Mouse (Mus musculus) bone marrow macrophage, adult 2 months (primary cell): ENCODE data around the gene Rftn1. TPM values are rescaled to one million over a fixed set of nuclear protein-coding genes. Genes with fewer than 3 reads are reported as not detected.

Experiments used
- H3K27ac ChIP-seq: 2 replicates; pipeline ENCODE4 v1.5.1; 2012; ENCODE audit warnings: low read depth, low read length; ENCODE audit not compliant: insufficient read depth
- H3K4me1 ChIP-seq: 2 replicates; pipeline ENCODE4 v1.6.1; 2012; ENCODE audit warnings: low read length; ENCODE audit not compliant: control insufficient read depth, insufficient read depth
- H3K4me3 ChIP-seq: 2 replicates; pipeline ENCODE4 v1.5.1; 2012; ENCODE audit warnings: mild to moderate bottlenecking, low read length, moderate library complexity; ENCODE audit not compliant: insufficient read depth
- CTCF ChIP-seq: IDR thresholded peaks from 2 replicates; pipeline ENCODE4 v1.5.1; 2012; ENCODE audit warnings: low read depth, mild to moderate bottlenecking, low read length, moderate library complexity
- POLR2A ChIP-seq: IDR thresholded peaks from 2 replicates; pipeline ENCODE4 v1.6.1; 2012; ENCODE audit warnings: mild to moderate bottlenecking, low read depth, low read length, borderline replicate concordance
- polyA plus RNA-seq: library from polyadenylated mRNA; stranded (reverse); fragments of >200 nt; gene quantifications from 2 replicates; pipeline ENCODE4 v1.2.4, GENCODE M21; 2012; ENCODE audit not compliant: missing spikeins, insufficient read depth, insufficient read length

Gene Rftn1
- polyA plus RNA-seq, 1 experiment: 76.5 TPM

DNA sequence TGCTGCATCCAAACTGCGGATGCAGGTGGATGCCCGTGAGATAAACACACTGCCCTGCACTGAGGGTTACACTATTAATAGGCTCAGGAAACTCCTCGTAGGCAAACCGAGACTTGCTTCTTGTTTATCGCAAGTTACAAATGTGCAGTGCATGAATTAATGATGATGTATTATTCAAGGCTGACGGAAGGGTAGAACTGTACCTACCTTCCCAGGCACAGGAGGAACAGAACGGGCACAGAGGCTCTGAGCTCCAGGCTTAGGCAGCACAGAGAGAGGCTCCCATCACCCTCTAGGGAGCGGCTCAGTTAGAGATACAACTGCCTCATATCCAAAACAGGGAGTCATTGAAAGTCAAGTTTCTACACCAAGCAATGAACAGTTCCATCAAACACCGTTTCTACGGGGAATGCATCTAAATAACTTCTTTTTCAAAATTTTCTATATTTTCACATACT, 121.8 kb downstream of the Rftn1 start:
- Histone ChIP-seq H3K4me1 (peaks cover 32% of the 10 kb centered on the region), H3K27ac (no peak overlapping the region), H3K4me3 (no peak overlapping the region)
- TF ChIP-seq CTCF: no peak
- no peak for TF ChIP-seq POLR2A

DNA sequence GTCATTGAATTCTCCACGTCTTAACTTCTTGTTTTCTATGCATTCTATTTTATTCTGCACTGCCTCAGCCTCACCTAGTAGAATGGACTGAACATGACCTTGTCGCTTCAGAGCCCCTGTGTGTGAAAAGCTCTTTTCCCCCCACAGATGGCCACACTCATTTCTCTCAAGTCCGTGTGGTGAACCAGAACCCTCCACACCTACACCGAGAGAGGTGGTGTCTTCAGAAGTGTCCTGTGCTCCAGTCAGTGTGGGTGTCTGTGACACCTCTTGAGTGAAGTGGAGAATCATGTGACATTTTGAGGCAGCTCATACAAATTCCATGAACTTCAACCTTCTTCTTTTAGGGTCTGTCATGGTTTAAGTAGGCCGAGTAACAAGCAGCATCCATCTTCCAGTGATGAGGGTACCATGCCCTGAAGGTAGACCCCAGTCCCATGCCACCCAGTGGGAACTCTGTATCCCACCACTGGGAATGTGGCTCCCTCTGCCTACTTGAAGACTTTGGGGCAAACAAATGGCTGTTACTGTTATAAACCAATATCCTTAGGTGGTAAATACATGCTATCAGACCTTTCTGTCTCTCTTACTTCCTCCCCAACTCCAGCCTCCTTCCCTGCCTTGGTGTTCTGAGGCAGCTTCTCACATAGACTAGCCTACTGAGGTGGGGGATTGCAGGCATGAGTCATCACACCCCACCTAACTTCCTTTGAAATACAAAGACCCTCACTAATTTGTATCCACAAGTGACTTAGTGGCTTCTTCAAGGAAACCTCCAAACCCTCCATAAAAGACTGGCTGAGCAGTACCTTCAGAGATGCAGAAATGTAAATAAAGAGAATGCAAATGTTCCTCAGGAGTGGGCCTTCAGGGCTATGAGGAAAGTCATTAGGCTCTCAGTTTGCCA, 122.4 kb downstream of the Rftn1 start:
- Histone ChIP-seq H3K4me1 (peaks cover 32% of the 10 kb centered on the region), H3K27ac (no peak overlapping the region), H3K4me3 (no peak overlapping the region)
- TF ChIP-seq CTCF (no peak), POLR2A (no peak)

DNA sequence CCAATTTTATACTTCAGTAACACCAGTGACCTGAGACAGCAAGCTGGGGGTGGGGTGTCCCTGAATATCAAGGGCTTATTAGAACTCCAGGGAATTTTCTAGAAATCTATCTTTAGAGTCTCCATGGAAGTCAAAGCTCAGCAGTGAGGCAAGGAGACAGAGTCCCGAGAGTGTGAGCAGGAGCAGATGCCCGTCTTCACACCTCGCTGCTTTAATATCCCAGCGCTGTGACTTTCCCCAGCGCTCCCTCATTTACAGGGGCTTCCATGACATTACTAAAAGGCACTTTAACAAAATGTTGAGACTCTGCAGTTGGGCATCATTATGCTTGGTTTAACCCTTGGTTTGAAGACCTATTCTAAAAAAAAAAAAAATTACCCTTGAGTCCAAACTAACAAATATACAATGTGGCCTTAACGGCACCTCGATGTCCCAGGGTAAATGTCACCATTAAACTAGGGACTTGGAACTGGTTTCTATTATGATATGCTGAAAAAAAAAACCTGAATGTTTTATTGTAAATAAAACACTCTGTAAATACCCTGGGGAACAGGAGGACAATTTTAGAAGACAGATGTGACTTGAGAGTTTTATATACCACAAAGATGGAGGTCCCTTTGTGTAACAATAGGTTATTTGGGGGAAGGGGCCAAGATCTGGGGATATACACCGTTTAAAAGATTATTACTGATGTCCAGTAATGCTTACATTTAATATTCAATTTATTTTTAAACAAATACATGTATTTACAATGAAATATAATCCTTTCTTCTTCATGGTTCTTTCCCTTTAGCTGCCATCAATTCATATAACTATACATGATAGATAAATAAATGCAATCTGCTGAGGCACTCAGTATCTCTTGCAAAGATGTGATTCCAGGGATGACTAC, 123.4 kb downstream of the Rftn1 start:
- no peak overlapping the region for H3K27ac ChIP-seq
- H3K4me1 ChIP-seq: peaks cover 25% of the 10 kb centered on the region
- no peak overlapping the region for H3K4me3 ChIP-seq
- TF ChIP-seq CTCF (no peak), POLR2A (no peak)

DNA sequence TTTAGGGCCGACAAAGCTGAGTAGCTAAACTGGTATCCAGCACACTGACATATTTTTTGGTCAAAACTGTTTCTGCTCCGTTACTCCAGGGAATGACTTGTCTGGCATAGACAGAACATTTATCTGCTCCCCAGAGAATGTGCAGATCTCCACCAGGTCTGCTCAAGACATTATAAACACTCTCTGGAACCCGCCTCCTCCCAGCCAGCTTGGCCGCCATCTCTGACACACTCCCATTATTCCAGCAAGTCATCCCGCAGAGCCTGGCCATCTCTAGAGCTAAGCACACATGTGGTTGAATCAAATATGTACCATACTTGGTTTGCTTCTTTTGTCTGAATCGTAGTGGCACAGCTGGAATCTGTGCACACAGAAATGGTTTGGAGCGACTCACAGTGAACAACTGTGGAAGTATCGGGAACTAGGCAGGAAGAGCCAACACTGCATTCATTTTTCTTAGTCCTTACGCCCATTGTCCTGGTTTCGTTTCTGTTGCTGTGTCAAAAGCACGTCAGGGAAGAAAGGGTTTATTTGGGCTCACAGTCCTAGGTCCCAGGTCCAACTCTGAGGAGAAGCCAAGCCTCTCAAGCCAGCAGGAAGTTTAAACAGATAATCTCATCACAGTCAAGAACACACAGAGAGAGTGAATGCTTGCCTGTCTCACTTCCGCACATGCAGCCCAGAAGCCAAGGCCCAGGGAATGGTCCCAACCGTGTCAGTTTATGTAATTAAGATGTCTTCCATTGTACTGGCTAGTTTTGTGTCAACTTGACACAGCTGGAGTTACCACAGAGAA, 126.4 kb downstream of the Rftn1 start:
- H3K27ac ChIP-seq: no peak overlapping the region
- no peak overlapping the region for H3K4me3 ChIP-seq
- TF ChIP-seq CTCF (no peak), POLR2A (no peak)
- H3K4me1 ChIP-seq: peaks cover 2% of the 10 kb centered on the region; the same call in 1 of the 2 replicates

DNA sequence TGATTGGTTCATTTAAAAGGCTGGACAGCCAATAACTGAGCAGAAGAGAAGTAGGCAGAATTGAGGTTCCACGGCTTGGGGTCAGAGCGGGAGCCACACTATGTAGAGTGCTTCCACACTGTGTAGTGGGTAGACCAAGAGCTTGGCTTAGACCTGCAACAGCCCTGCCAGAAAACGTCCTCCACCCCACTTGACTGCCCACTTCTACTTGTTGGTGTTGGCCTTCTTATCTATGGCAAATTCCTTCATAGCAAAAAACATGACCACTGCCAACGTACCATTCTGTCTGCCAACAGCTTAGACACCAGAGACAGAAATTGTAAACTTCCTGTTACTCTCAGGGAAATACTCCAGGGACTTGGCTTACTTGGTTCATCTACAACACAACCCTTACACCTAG, 127.8 kb downstream of the Rftn1 start:
- Histone ChIP-seq H3K4me3 (no peak overlapping the region), H3K4me1 (peaks cover 2% of the 10 kb centered on the region; the same call in 1 of the 2 replicates), H3K27ac (no peak overlapping the region)
- TF ChIP-seq POLR2A (no peak), CTCF (no peak)

DNA sequence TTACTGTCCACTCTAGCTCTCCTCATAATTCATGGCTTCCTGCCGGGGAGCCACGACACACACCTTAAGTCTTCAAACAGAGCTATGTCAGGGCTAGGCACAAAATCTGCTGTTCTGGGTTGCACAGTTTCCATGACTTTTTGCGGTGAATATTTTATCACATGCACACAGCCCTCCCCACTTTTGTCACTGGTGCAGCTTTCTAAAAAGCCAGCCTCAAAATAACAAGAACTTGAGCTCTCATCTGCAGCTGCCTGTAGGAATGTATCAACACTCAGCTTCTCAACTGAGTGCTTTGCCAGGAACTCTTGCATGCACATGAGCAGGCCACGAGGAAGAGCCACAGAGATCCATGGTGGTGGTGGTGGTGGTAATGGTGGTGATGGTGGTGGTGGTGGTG, 129.0 kb downstream of the Rftn1 start:
- TF ChIP-seq CTCF (no peak), POLR2A (no peak)

DNA sequence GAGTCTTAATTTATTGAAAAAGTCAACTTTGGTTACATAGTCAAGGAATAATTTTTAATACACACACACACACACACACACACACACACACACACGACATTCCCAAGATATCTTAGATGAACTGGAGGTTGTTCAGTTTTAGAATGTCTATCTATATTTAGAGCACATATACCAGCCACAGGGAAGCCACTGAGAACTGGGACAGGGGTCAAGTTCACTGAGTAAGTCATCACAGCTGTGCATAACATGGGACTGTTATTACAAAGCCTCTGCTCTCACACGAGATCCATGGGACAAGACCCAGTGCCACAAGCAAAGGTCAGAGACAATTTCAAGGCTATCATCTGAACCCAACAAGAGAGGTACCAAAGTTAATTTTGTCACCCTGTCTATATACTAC, 130.3 kb downstream of the Rftn1 start:
- peaks cover 2% of the 10 kb centered on the region; the same call in 1 of the 2 replicates for H3K4me1 ChIP-seq
- no peak overlapping the region for H3K4me3 ChIP-seq
- no peak for TF ChIP-seq CTCF
- no peak for TF ChIP-seq POLR2A
- H3K27ac ChIP-seq: no peak overlapping the region

More for the DNA sequence above, 129.0 kb downstream of the Rftn1 start:
- H3K4me1 ChIP-seq: peaks cover 2% of the 10 kb centered on the region; the same call in 1 of the 2 replicates
- H3K27ac ChIP-seq: no peak overlapping the region
- H3K4me3 ChIP-seq: no peak overlapping the region

DNA sequence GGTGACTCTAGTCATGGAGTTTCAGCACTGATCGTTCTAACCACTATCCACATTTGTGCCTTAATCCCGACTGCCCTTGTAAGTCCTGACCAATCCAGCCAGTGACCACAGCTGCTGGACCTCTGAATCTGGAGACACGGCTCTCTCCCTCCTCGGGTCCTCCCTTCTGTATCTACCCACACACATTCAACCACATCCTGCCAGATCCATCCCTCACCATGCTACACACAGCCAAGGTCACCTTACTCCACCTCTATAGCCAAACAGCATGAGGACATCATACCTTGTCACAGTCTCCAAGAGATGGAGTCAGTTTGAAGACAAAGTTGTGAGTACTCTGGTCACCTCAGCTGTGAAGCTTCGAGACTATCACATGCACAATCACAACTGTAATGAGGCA, 131.1 kb downstream of the Rftn1 start:
- no peak for TF ChIP-seq CTCF
- TF ChIP-seq POLR2A: no peak
- peaks cover 2% of the 10 kb centered on the region; the same call in 1 of the 2 replicates for H3K4me1 ChIP-seq
- H3K4me3 ChIP-seq: no peak overlapping the region
- no peak overlapping the region for H3K27ac ChIP-seq

DNA sequence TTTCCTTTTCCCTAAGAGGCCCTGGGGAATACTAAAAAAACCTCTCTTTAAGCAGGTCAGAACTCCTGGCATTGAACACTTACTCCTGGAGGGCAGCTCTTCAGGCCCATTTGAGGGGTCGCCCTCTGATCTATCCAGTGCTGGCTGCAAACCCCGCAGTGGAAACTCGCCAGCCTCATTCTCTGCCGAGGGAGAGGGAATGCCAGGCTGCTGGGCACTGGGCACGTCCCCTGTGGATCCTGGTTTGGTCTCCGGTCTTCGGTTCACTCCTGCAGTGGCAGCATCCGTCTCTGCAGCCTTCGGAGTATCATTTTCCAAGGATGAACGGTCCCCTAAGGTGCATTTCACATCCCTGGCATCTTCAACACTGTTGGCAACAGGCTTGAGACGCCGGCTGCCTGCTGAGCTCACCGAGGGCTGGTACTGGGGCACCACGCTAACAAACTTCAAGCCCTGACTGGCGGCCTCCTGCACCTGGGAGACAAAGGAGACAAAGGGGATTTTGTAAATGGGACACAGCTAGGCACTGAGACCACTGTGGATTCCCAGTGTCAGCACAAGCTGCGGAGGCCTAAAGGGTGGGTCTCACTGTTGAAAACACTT, 135.2 kb downstream of the Rftn1 start:
- TF ChIP-seq CTCF: no peak
- TF ChIP-seq POLR2A: no peak
- H3K4me3 ChIP-seq: no peak overlapping the region
- peaks cover 14% of the 10 kb centered on the region for H3K4me1 ChIP-seq
- H3K27ac ChIP-seq: no peak overlapping the region
